Mouse (Mus musculus) limb, embryonic 10.5 days (tissue): ENCODE measurements around the gene Triobp. TPM values are rescaled to one million over a fixed set of nuclear protein-coding genes. Genes with fewer than 3 reads are reported as not detected.
A peak's percentile ranks its signal among the peaks of the same experiment; 100 is the strongest.

Experiments used
- DNase-seq: peaks from one replicate; pipeline ENCODE4 v3.0.0-alpha.2; 2017; ENCODE audit warnings: low spot score
- H3K27ac ChIP-seq: fragments of 300-500 bp; sonication (generic); 2 replicates; pipeline ENCODE4 v1.5.1; 2016; ENCODE audit warnings: mild to moderate bottlenecking
- H3K27me3 ChIP-seq: fragments of 300-500 bp; sonication (generic); 2 replicates; pipeline ENCODE4 v1.6.1; 2016; ENCODE audit warnings: low read depth, mild to moderate bottlenecking; ENCODE audit not compliant: poor library complexity, severe bottlenecking
- H3K36me3 ChIP-seq: fragments of 300-500 bp; sonication (generic); 2 replicates; pipeline ENCODE4 v1.6.1; 2016; ENCODE audit warnings: mild to moderate bottlenecking, moderate library complexity
- H3K4me1 ChIP-seq: fragments of 300-500 bp; sonication (generic); 2 replicates; pipeline ENCODE4 v1.6.1; 2016
- H3K4me3 ChIP-seq: fragments of 300-500 bp; sonication (generic); 2 replicates; pipeline ENCODE4 v1.5.1; 2016; ENCODE audit warnings: mild to moderate bottlenecking, moderate library complexity
- H3K9me3 ChIP-seq: fragments of 300-500 bp; sonication (generic); replicated peaks from 2 replicates; pipeline ENCODE4 v1.6.1; 2016; ENCODE audit warnings: mild to moderate bottlenecking
- WGBS: fragments of 180-500 bp; shearing (Covaris S2); methylation state at CpG from one replicate; pipeline ENCODE4 v1.1.7; 2016; 5-methylcytosine and 5-hydroxymethylcytosine counted together
- microRNA-seq: library from miRNA; unstranded; fragments of <30 nt; microRNA quantifications from one replicate; pipeline ENCODE4, GENCODE M21; 2017
- polyA plus RNA-seq: library from polyadenylated mRNA; unstranded; fragments of >200 nt; fragmentation: Nextera tagmentation; extraction: Ambion mirVana; gene quantifications from 2 replicates; pipeline ENCODE4 v1.2.1, GENCODE M21; 2016

Triobp gene
- polyA plus RNA-seq, 1 experiment from 2014 or later = 54.6 TPM

DNA sequence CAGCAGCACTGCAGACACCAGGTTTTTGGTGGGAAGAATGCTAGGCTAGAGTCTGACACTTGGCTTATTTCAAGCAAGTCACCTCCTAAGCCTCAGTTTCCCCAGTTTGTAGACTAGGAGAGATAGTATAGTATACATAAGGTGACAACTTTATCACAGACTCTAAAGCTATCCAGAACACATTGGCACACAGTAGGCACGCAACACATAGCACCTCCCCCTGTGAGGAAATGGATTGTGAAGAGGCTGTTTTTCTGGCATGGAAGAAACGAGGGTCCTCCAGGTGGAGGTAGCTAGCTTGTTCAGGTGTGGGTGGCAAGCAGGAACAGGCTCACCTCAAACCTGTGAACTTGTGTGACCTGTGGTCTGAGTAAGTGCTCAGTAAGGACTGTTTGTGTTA lies 103.4 kb downstream of the Triobp start:
- no peaks in the 10 kb centered on the region for H3K9me3 ChIP-seq
- 77% methylated on average over 2 of the region's 2 CpGs for WGBS
- peak overlapping the region; percentile 56; the same call in 1 of the 2 replicates for H3K27ac ChIP-seq

DNA sequence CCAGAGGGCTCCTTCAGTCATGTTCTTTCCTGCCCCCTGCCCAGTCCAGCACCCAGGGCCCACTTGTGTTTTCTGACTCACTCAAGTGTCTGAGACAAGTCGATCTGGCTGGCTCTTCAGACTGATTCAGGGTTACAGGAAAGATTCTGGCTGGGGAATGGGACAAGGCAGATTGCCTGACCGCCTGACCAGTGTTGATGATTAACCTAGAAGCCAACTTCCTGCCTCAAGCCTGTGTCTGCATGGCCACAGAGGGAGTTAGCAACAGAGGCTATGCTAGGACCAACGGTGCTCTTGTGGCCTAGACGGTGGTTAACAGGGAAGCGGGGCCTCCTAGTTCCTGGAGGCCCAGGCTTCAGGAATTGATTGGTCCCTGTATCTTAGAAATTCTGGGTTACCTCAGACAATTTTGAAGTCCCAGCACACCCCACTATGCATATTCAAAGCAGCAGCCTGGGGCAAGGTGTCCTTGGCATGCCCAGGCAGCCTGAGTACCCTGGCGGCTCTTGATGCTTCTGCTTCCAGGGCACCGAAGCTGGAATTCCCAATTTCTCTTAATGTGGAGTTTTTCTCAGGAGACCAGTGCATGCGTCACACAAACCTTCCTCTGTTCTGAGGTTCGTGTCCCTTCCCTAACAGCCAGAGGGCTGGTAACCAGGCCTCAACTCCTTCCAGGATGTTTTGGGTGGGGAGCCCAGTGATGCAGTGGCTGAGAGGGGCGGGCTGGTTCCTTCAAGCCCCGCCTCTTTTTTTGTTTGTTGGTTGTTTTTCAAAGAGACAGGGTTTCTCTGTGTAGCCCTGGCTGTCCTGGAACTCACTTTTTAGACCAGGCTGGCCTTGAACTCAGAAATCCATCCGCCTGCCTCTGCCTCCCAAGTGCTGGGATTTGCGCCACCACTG lies 104.2 kb downstream of the Triobp start:
- peak overlapping the region; percentile 53; the same call in 1 of the 2 replicates for H3K27ac ChIP-seq
- no peak overlapping the region for H3K4me3 ChIP-seq
- H3K36me3 ChIP-seq = peaks cover 55% of the 10 kb centered on the region
- WGBS = 76% methylated on average over 13 of the region's 13 CpGs
- no peaks in the 10 kb centered on the region for H3K9me3 ChIP-seq
- no peak for DNase-seq
- H3K27me3 ChIP-seq = no peaks in the 10 kb centered on the region
- H3K4me1 ChIP-seq = peaks cover 31% of the 10 kb centered on the region

More for the DNA sequence above, 103.4 kb downstream of the Triobp start:
- no peak for DNase-seq
- Histone ChIP-seq H3K4me1 (peaks cover 31% of the 10 kb centered on the region), H3K4me3 (no peak overlapping the region), H3K36me3 (peaks cover 47% of the 10 kb centered on the region), H3K27me3 (no peaks in the 10 kb centered on the region)

DNA sequence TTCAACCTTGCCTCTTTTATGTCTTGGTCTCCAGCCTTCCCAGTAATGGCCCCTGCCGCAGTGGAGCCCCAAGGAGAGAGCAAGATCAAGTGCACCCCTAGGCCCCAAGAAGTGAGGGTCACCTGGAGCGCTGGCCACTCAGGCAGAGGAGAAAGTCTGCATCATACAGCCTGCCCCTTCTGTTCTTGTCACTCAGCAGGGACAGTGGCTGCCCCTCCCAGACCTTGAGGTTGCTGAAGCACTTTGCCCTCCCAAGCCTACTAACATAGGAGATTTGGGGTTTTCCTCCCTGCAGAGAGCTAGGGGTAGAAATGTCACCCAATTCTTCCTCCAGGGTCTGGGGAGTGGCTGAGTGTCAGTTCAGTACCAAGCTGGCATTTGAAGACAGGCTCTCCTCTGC lies 104.8 kb downstream of the Triobp start:
- Histone ChIP-seq H3K27ac (no peak overlapping the region), H3K36me3 (peaks cover 61% of the 10 kb centered on the region), H3K27me3 (no peaks in the 10 kb centered on the region), H3K4me3 (no peak overlapping the region), H3K4me1 (peaks cover 31% of the 10 kb centered on the region), H3K9me3 (no peaks in the 10 kb centered on the region)
- 84% methylated on average over 2 of the region's 2 CpGs for WGBS
- DNase-seq = no peak

Small RNA genes within 50 kb of the gene (microRNA-seq; reads per million reads assigned to microRNA genes)
- 1.5 reads per million for gene Mir6956

Other genes with a start within 250 kb of the Triobp start
- gene Elfn2, start 229.0 kb upstream of the Triobp start, polyA plus RNA-seq = not detected in 2 replicates
- gene Mfng, start 174.2 kb upstream of the Triobp start, polyA plus RNA-seq = 11.1 and 13.1 TPM in 2 replicates
- 4.7 and 5.3 TPM in 2 replicates for gene Card10, start 144.7 kb upstream of the Triobp start, polyA plus RNA-seq
- gene Cdc42ep1, start 105.1 kb upstream of the Triobp start, polyA plus RNA-seq = 18.8 and 22.0 TPM in 2 replicates
- not detected in 2 replicates for gene Lgals2, start 92.2 kb upstream of the Triobp start, polyA plus RNA-seq
- gene Gga1, start 70.5 kb upstream of the Triobp start, polyA plus RNA-seq = 49.9 and 56.5 TPM in 2 replicates
- 0.13 and 0.51 TPM in 2 replicates for gene Gm49510, start 48.1 kb upstream of the Triobp start, polyA plus RNA-seq
- 51.1 and 51.2 TPM in 2 replicates for gene Sh3bp1, start 48.0 kb upstream of the Triobp start, polyA plus RNA-seq
- 37.1 and 40.8 TPM in 2 replicates for gene Pdxp, start 33.8 kb upstream of the Triobp start, polyA plus RNA-seq
- gene Lgals1, start 21.0 kb upstream of the Triobp start, polyA plus RNA-seq = 292 and 458 TPM in 2 replicates
- 70.6 and 84.9 TPM in 2 replicates for gene Nol12, start 12.8 kb upstream of the Triobp start, polyA plus RNA-seq
- gene H1f0, start 80.7 kb downstream of the Triobp start, polyA plus RNA-seq = 330 and 448 TPM in 2 replicates
- 0.13 TPM in 1 of 2 replicates, not detected in the other for gene Galr3, start 94.2 kb downstream of the Triobp start, polyA plus RNA-seq
- gene Ankrd54, start 115.2 kb downstream of the Triobp start, polyA plus RNA-seq = 73.8 and 77.9 TPM in 2 replicates
- 278 and 295 TPM in 2 replicates for gene Eif3l, start 127.5 kb downstream of the Triobp start, polyA plus RNA-seq
- gene Micall1, start 161.2 kb downstream of the Triobp start, polyA plus RNA-seq = 6.8 and 9.7 TPM in 2 replicates
- gene Polr2f, start 193.3 kb downstream of the Triobp start, polyA plus RNA-seq = 351 and 426 TPM in 2 replicates
- gene 1700088E04Rik, start 193.5 kb downstream of the Triobp start, polyA plus RNA-seq = 5.2 and 5.7 TPM in 2 replicates
- gene Sox10, start 217.5 kb downstream of the Triobp start, polyA plus RNA-seq = 0.75 and 1.8 TPM in 2 replicates